Mouse (Mus musculus): ENCODE measurements around the gene Rin3. TPM values are rescaled to one million over a fixed set of nuclear protein-coding genes. Genes with fewer than 3 reads are reported as not detected.

Gene Rin3
- total RNA-seq, 1 experiment from 2014 or later = 218 TPM

DNA sequence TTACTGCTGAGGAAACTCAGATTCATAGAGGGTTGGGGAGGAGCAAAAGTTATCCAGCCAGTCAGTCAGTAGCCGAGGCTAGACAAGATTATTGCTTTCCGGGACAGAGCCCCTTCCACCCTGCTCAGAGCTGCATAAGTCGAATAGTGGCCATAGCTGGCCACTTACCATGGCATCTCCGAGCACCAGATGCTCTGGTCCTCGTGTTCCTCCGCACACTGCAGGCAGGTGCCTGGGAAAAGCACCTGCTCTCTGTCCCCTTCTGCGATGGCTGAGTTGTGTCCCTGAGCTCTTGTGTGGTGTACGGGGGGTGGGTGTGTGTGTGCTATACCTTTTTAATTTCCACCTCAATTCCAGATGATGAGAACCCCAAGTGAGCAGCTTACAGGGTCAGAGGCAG lies 12.8 kb downstream of the Rin3 start:
- ATAC-seq (ENCODE audit: extremely low read depth, insufficient number of reproducible peaks, low FRiP score, poor library complexity, severe bottlenecking) = no peak

GRCm38 (mm10) chr12:102296361-102296760 lies 13.5 kb downstream of the Rin3 start:
- no peak for ATAC-seq (ENCODE audit: extremely low read depth, insufficient number of reproducible peaks, low FRiP score, poor library complexity, severe bottlenecking)

GRCm38 (mm10) chr12:102296967-102297366 lies 14.1 kb downstream of the Rin3 start:
- peak; percentile 28; the same call in 1 of the 2 replicates for ATAC-seq (ENCODE audit: extremely low read depth, insufficient number of reproducible peaks, low FRiP score, poor library complexity, severe bottlenecking)

- ATAC-seq (ENCODE audit: extremely low read depth, insufficient number of reproducible peaks, low FRiP score, poor library complexity, severe bottlenecking) = no peak
Measured at GRCm38 (mm10) chr12:102299209-102299608, 16.4 kb downstream of the Rin3 start.

DNA sequence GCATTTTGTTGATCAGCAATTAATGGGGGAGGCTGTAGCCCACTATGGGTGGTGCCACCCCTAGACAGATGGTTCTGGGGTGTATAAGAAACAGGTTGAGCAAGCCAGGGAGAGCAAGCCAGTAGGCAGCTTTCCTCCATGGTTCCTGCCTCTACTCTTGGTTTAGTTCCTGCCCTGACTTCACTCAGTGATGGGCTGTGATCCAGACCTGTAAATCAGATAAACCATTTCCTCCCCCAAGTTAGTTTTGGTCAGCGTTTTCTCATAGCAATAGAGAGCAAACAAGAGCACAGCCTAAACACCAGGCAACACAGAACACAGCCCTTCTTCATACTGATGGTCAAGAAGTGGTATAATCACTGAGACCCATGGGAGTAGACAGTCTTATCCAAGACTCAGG lies 18.7 kb downstream of the Rin3 start:
- no peak for ATAC-seq (ENCODE audit: extremely low read depth, insufficient number of reproducible peaks, low FRiP score, poor library complexity, severe bottlenecking)

DNA sequence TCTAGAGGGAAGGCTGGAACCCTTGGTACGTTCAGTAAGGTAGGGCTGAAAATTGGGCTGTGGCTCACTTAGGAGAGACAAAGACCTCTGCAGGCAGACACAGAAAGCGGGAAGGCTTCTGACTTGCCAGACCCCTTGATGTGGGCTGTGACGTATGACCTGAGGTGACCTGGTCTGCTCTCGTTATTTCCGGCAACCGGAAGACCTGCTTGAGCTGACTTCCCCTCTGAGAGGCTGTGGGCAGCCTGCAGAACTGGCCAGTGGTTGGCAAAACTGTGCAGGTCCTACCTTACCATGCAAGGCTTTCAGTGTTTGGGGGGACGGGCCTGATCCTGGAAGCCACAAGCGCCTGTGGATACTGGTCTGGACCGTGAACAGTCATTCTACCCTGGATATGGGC lies 19.5 kb downstream of the Rin3 start:
- peak; percentile 76 for ATAC-seq (ENCODE audit: extremely low read depth, insufficient number of reproducible peaks, low FRiP score, poor library complexity, severe bottlenecking)

GRCm38 (mm10) chr12:102302831-102303351 lies 20.0 kb downstream of the Rin3 start:
- ATAC-seq (ENCODE audit: extremely low read depth, insufficient number of reproducible peaks, low FRiP score, poor library complexity, severe bottlenecking) = no peak

DNA sequence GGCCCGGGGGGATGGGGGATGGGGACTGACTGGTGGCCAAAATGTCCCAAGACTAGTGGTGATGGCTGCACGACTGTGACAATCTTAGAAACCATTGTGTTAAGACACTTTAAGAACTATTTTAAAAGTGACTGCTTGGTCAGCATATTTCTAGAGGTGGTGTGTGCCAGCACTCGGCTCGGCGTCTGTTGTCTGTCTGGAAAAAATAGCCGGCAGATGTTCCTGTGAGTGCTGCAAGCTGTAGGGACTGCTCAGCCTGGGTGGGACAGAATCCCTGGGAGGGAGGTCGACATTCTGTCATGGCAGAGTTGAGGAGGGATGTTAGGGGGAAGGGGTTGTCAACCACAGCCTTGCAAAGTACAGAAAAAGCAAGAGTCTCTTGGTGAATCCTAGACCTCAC lies 21.0 kb downstream of the Rin3 start:
- no peak for ATAC-seq (ENCODE audit: extremely low read depth, insufficient number of reproducible peaks, low FRiP score, poor library complexity, severe bottlenecking)

- ATAC-seq (ENCODE audit: extremely low read depth, insufficient number of reproducible peaks, low FRiP score, poor library complexity, severe bottlenecking) = no peak
Measured at GRCm38 (mm10) chr12:102305069-102305836, 22.4 kb downstream of the Rin3 start.

GRCm38 (mm10) chr12:102308001-102308456 lies 25.2 kb downstream of the Rin3 start:
- no peak for ATAC-seq (ENCODE audit: extremely low read depth, insufficient number of reproducible peaks, low FRiP score, poor library complexity, severe bottlenecking)

DNA sequence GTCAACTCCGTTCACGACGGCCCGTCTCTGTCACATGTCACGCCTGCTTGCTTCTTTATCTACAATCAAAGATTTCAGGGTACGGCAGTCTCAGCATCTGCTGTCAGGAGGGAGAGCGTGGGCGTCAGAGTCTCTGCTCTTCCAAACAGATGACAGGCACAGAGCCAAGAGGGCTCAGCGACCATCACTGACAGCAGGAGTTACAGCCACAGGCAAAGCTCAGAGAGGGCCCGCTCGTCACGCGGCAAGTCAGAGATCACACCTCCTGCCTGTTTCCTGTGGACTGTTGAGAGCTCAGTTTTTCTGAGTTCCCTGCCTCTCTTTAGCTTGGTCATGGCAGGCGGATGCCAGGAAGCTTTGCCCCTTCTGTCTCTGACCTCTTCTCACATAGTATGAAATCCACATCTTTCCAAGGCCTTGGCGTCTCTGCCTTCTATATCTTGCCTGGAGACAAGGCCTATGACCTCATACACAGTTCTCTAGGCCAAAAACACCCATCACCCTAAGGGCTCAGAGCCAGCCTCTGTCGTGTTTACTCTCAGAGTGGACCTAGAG lies 25.7 kb downstream of the Rin3 start:
- peak; percentile 25; the same call in 1 of the 2 replicates for ATAC-seq (ENCODE audit: extremely low read depth, insufficient number of reproducible peaks, low FRiP score, poor library complexity, severe bottlenecking)

DNA sequence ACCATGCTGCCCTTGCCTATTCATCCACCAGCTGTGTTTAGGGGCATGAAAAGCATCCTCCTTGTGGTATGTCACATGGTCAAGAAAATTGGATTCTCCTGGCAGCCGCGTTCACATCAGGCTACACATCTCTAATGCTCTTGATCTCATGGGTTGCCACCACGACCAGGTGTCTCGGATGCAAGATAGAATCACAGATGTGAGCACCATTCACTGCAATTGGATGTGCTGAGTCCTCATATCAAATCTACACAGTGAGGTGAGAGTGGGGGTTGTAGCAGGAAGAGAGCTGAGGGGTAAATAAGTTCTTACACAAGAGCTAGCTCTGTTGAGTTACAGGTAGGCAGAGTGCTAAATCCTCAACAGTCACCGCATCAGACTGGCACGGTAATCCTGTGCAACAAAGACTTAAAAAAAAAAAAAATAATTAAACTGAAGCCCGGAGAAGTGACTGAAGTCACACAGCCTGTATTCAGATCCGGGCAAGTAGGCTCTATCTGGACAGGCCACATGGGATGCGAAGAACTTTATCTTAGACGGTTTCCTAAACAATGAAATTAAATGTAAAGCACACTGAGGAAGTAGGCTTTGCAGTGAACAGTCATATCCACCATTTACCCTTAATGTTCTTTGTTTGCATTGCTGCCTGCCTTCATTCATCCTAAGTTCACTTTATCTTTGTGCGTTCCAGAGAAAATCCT lies 26.4 kb downstream of the Rin3 start:
- ATAC-seq (ENCODE audit: extremely low read depth, insufficient number of reproducible peaks, low FRiP score, poor library complexity, severe bottlenecking) = no peak

DNA sequence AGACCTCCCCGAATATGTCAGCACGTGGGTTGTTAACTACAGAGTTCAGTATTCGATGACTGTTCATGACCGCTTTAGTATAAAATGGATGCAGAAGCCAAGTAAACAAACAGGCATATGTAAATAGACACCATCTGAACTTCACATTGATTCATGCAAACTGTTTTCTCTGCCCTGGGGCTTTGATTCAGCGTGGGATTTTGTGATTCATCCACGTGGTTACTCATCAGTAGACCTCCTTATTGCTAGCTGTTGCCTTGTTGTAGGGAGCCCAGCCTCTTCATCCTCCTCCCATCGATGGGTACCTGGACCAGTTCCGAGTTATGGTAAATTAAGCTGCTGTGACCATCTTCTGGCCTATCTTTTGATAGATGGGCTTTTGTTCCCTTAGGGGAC lies 26.9 kb downstream of the Rin3 start:
- no peak for ATAC-seq (ENCODE audit: extremely low read depth, insufficient number of reproducible peaks, low FRiP score, poor library complexity, severe bottlenecking)

- peak; percentile 40 for ATAC-seq (ENCODE audit: extremely low read depth, insufficient number of reproducible peaks, low FRiP score, poor library complexity, severe bottlenecking)
Measured at GRCm38 (mm10) chr12:102310261-102310660, 27.4 kb downstream of the Rin3 start.

GRCm38 (mm10) chr12:102311454-102311853 lies 28.6 kb downstream of the Rin3 start:
- no peak for ATAC-seq (ENCODE audit: extremely low read depth, insufficient number of reproducible peaks, low FRiP score, poor library complexity, severe bottlenecking)

DNA sequence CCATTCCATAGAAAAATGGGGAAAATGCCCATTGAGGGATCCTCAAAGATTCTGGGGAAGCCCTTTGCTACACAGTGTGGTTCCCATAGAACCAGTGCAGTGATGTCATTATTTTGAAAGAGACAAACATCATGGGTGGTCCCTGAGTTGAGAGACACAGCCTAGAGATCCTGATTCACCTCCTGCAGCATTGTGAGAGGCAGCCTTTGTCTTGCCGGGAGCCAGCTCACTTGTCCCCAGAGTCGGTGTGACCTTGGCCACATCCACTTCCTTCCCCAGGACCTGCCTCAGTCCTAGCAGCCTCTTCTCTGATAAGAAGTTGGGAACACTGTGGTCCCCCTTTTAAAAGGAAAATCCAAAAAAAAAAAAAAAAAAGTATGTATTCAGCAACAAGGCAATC lies 36.3 kb downstream of the Rin3 start:
- no peak for ATAC-seq (ENCODE audit: extremely low read depth, insufficient number of reproducible peaks, low FRiP score, poor library complexity, severe bottlenecking)

DNA sequence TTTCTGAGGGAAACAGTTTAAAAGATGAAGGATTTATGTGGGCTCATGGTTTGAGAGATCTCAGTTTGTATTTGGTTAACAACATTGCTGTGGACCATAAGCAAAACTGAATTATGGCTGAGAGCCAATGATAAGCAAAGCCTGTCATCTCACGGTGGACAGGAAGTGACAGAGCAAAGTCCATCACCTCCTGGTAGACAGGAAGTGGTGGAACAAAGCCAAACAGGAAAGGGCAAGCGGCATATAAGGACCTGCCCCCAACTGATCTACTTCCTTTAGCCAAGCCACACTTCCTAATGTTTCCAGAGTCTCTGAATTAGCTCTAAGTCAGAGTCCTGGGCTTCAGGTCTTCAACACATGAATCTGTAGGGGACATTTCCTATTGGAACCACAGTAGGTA lies 37.1 kb downstream of the Rin3 start:
- peak; percentile 86 for ATAC-seq (ENCODE audit: extremely low read depth, insufficient number of reproducible peaks, low FRiP score, poor library complexity, severe bottlenecking)

DNA sequence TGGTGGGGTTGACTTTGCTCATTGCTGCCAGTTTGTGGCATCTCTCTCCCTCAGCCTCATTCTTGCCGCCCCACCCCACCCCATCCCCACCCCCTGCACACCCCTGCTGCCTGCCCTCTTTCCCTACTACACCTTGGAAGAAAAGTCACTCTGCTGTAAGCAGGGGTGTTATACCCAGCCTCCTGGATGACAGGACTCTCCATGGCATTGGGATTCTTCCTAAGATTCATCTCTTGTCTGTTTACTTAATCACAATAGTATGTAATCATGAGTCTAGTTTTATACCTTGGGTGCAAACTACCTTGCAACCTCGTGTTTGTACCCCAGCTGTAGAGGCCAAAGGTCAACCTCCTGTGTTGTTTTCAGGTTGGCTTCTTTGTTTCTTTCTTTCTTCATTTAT lies 37.5 kb downstream of the Rin3 start:
- ATAC-seq (ENCODE audit: extremely low read depth, insufficient number of reproducible peaks, low FRiP score, poor library complexity, severe bottlenecking) = no peak

GRCm38 (mm10) chr12:102321064-102321728 lies 38.3 kb downstream of the Rin3 start:
- ATAC-seq (ENCODE audit: extremely low read depth, insufficient number of reproducible peaks, low FRiP score, poor library complexity, severe bottlenecking) = no peak

All from neutrophil, adult 5-6 weeks (primary cell).